Mouse (Mus musculus) forebrain, embryonic 12.5 days (tissue): ENCODE measurements around the gene Lgals7. TPM values are rescaled to one million over a fixed set of nuclear protein-coding genes. Genes with fewer than 3 reads are reported as not detected.

ENCODE experiments used
- ATAC-seq: fragments of 200-750 bp; cut with Nextera tagmentation; 2 replicates; pipeline ENCODE4 v1.8.0; 2017; ENCODE audit warnings: moderate TSS enrichment; ENCODE audit not compliant: low FRiP score
- H3K27ac ChIP-seq: fragments of 300-500 bp; sonication (generic); 2 replicates; pipeline ENCODE4 v1.5.1; 2016; ENCODE audit warnings: mild to moderate bottlenecking
- H3K27me3 ChIP-seq: fragments of 300-500 bp; sonication (generic); 2 replicates; pipeline ENCODE4 v1.6.1; 2016; ENCODE audit warnings: mild to moderate bottlenecking
- H3K36me3 ChIP-seq: fragments of 300-500 bp; sonication (generic); replicated peaks from 2 replicates; pipeline ENCODE4 v1.6.1; 2016; ENCODE audit warnings: mild to moderate bottlenecking
- H3K4me1 ChIP-seq: fragments of 300-500 bp; sonication (generic); 2 replicates; pipeline ENCODE4 v1.6.1; 2016
- H3K4me2 ChIP-seq: fragments of 300-500 bp; sonication (generic); 2 replicates; pipeline ENCODE4 v1.6.1; 2016; ENCODE audit warnings: mild to moderate bottlenecking, moderate library complexity
- H3K4me3 ChIP-seq: fragments of 300-500 bp; sonication (generic); replicated peaks from 2 replicates; pipeline ENCODE4 v1.5.1; 2016; ENCODE audit warnings: mild to moderate bottlenecking
- H3K9ac ChIP-seq: fragments of 300-500 bp; sonication (generic); 2 replicates; pipeline ENCODE4 v1.6.1; 2016; ENCODE audit warnings: mild to moderate bottlenecking
- H3K9me3 ChIP-seq: fragments of 300-500 bp; sonication (generic); 2 replicates; pipeline ENCODE4 v1.6.1; 2016
- WGBS: fragments of 180-500 bp; shearing (Covaris S2); methylation state at CpG from one replicate; pipeline ENCODE4 v1.1.7; 2016; 5-methylcytosine and 5-hydroxymethylcytosine counted together
- polyA plus RNA-seq: library from polyadenylated mRNA; unstranded; fragments of >200 nt; fragmentation: Nextera tagmentation; extraction: Ambion mirVana; gene quantifications from 2 replicates; pipeline ENCODE4 v1.2.1, GENCODE M21; 2016

Gene Lgals7
- polyA plus RNA-seq, 1 experiment from 2014 or later, result 1.9 TPM

DNA sequence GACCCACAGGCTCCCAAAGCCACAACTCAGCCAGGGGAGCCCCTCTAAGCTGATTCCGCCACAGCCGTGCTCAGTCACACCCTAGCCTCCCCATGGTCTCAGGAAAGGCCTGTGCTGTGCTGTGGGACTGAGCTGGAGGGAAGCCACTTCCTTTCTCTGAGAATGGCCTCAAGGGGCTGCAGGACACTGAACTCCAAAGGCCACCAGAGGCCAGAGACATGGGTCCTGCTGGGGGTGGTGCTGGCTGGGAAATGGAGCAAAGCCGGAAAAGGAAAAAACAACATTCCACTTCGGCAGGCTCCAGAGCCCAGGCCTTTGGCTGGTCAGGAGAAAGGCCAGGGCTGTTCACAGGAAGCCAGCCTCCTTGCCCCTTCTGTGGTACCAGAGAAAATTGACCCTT lies 48.0 kb downstream of the Lgals7 start:
- 82% methylated on average over 4 of the region's 4 CpGs for WGBS
- no peak overlapping the region for H3K9ac ChIP-seq
- H3K27ac ChIP-seq, result no peak overlapping the region
- no peak overlapping the region for H3K4me2 ChIP-seq
- H3K4me1 ChIP-seq, result no peaks in the 10 kb centered on the region
- H3K36me3 ChIP-seq, result peaks cover 95% of the 10 kb centered on the region
- no peaks in the 10 kb centered on the region for H3K9me3 ChIP-seq
- H3K4me3 ChIP-seq, result no peak overlapping the region
- ATAC-seq, result no peak
- no peaks in the 10 kb centered on the region for H3K27me3 ChIP-seq

DNA sequence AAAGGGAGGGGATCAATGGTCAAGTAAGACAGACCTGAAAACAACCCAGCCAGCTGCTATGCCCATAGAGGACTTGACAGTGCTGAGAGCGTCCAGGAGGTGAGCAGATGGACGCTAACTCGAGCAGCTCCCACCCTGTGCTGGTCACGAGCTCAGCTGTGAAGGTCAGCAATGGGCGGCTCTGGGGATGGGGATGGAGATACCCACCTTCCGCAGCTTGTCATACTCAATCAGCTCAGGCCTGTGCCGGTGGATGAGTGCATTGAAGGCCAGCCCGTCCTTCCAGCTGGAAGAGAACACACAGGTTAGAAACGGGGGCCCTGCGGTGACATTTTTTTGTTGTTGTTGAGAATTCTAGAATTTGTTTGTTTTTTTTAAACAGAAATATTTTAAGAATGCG lies 49.5 kb downstream of the Lgals7 start:
- no peak for ATAC-seq
- no peaks in the 10 kb centered on the region for H3K4me1 ChIP-seq
- H3K27me3 ChIP-seq, result no peaks in the 10 kb centered on the region
- H3K4me3 ChIP-seq, result no peak overlapping the region
- H3K9me3 ChIP-seq, result no peaks in the 10 kb centered on the region
- H3K27ac ChIP-seq, result no peak overlapping the region
- peaks cover 95% of the 10 kb centered on the region for H3K36me3 ChIP-seq
- 87% methylated on average over 11 of the region's 11 CpGs for WGBS
- no peak overlapping the region for H3K9ac ChIP-seq
- no peak overlapping the region for H3K4me2 ChIP-seq

Other genes starting within 250 kb of the Lgals7 start
- gene Acp7, start 232.5 kb upstream of the Lgals7 start, polyA plus RNA-seq, result not detected in 2 replicates
- gene Fbxo27, start 171.0 kb upstream of the Lgals7 start, polyA plus RNA-seq, result 4.0 and 4.2 TPM in 2 replicates
- gene Fbxo17, start 147.0 kb upstream of the Lgals7 start, polyA plus RNA-seq, result 7.3 and 8.0 TPM in 2 replicates
- 118 and 131 TPM in 2 replicates for gene Mrps12, start 122.0 kb upstream of the Lgals7 start, polyA plus RNA-seq
- gene Sars2, start 121.9 kb upstream of the Lgals7 start, polyA plus RNA-seq, result 27.9 and 28.9 TPM in 2 replicates
- gene Ccer2, start 107.7 kb upstream of the Lgals7 start, polyA plus RNA-seq, result not detected in 2 replicates
- gene Sirt2, start 97.1 kb upstream of the Lgals7 start, polyA plus RNA-seq, result 68.3 and 77.4 TPM in 2 replicates
- gene Nfkbib, start 96.3 kb upstream of the Lgals7 start, polyA plus RNA-seq, result 42.7 and 42.9 TPM in 2 replicates
- gene Rinl, start 74.9 kb upstream of the Lgals7 start, polyA plus RNA-seq, result 1.2 and 2.5 TPM in 2 replicates
- 267 and 357 TPM in 2 replicates for gene Hnrnpl, start 55.3 kb upstream of the Lgals7 start, polyA plus RNA-seq
- 63.9 and 64.2 TPM in 2 replicates for gene Ech1, start 38.6 kb upstream of the Lgals7 start, polyA plus RNA-seq
- gene Lgals4, start 30.0 kb upstream of the Lgals7 start, polyA plus RNA-seq, result 1.7 and 2.8 TPM in 2 replicates
- 0.24 and 0.57 TPM in 2 replicates for gene Capn12, start 17.6 kb downstream of the Lgals7 start, polyA plus RNA-seq
- gene Actn4, start 98.5 kb downstream of the Lgals7 start, polyA plus RNA-seq, result 159 and 171 TPM in 2 replicates
- 314 and 342 TPM in 2 replicates for gene Eif3k, start 118.0 kb downstream of the Lgals7 start, polyA plus RNA-seq
- gene Map4k1, start 118.2 kb downstream of the Lgals7 start, polyA plus RNA-seq, result 5.0 and 5.7 TPM in 2 replicates